Mouse (Mus musculus): Measurements from ENCODE around the gene Arhgap29. TPM values are rescaled to one million over a fixed set of nuclear protein-coding genes. Genes with fewer than 3 reads are reported as not detected.

Arhgap29 gene
- polyA plus RNA-seq (2017; shearing (Covaris generic)), result under 1 TPM in 2 of 3 experiments, not detected in 1; 0.20 to 0.43 TPM

DNA sequence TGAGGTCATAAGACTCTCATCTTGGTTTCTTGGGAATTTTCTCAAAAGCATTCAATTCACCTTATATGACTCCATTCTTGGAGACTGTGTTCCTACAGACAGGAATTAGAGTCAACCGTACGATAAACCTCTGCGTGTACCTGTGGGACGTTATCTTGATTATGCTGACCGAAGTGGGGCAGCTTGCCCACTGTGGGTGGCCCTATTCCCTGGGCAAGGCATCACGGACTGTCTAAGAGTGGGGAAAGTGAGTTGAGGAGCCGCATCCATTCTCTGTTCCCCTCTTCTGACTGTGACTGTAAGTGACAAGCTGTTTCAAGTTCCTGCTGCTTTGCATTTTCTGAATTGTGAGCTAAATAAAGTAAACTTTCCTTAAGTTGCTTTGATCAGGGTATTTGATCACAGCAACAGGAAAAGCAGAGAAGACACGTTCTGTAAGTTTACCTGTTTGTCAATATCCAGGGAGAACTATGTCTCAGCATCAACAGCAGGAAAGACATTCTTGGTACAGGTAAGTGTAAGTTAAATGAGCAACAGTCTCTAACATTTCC lies at the start of gene Arhgap29:
Gene Arhgap29, plus strand, starts transcription at position 501 of the 551 bp plus-strand sequence.
- no peak for ATAC-seq

DNA sequence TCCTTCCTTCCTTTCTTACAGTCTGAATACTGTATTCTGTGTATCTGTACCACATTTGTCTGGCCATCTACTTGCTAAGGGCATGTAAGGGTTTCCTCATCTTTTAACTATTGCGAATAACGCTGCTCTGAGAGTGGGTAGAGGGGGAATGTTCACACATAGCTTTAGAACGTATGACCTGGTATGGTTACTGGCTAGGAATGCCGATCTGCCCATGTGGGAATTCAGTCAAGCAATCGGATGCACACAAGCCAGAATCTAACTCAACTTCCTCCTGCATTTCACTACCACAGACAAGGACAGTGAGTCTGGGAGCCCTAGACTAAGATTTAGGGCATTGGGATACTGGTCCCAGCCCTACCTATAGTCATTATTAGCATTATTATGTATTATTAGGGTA lies 49.6 kb upstream of the Arhgap29 start:
- no peak for ATAC-seq

DNA sequence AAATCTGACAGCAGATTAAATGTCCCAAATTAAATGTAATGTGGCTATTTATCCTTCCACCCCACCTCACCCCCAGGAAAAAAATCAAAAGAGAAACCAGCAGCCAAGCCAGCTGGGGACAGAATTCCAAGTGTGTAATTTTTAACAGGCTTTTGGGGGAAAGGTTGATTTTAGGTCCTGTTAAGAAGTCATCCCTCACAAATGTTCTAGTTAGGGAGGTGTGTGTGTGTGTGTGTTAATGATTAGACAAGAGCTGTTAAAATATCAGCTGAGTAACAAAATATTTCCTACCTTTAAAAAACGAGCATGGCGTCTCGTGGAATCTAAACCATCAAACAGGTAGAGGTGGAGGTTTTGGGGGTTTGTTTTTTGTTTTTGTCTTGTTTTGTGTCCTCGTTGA lies 49.1 kb upstream of the Arhgap29 start:
- ATAC-seq, result no peak

DNA sequence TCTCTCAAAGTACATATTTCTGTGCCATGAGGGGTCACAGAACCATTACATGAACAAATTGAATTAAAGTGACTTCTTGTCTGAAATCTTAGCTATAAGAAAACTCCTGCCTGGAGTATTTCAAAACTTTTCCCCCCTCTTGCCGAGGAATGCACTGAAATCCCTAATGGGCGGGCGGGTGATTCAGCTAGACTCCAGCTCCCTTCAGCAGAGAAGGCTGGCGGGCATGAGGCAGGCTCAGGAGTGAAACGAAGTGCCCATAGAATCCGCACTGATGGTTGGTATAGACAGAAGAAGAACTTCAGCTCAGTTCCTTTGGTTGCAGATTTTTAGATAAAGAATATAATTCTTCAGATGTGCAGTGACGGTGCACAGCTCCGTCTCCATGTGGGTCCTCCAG lies 48.6 kb upstream of the Arhgap29 start:
- ATAC-seq, result no peak

DNA sequence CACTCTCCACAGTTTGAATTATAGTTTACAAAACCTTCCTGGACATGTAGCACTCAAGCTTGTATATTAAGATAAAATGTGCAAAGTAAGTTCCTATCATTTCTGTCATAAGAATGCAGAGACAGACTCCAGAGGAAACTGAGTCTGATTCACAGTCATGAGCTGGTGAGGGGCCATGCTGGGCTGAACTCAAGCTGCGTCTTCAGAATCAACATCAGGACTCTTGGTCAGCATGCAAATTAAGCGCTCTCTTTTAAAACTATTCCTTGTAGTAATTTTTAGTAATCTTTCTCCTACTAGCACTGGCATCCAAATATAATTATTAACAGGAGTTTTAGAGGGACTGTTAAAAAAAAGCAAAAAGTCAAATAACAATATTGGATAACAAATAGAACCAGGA lies 47.9 kb upstream of the Arhgap29 start:
- no peak for ATAC-seq

DNA sequence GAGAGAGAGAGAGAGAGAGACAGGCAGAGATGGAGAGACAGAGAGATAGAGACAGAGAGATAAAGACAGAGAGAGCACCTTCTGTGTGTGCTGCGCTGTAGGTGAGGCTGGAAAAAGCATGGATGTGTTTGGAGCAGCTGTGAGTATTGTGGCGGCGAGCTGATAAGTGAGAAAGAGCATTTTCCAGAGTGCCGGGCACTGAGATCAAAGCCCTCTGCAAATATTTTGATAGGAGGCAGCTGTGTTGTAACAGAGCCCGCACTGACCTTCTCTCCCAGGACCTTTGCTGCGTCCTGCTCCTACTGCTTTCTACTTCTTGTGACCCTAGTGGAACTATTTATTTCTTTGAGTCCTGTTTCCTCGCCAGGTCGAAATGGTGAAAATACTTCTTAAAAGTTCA lies 45.7 kb upstream of the Arhgap29 start:
- ATAC-seq, result no peak

DNA sequence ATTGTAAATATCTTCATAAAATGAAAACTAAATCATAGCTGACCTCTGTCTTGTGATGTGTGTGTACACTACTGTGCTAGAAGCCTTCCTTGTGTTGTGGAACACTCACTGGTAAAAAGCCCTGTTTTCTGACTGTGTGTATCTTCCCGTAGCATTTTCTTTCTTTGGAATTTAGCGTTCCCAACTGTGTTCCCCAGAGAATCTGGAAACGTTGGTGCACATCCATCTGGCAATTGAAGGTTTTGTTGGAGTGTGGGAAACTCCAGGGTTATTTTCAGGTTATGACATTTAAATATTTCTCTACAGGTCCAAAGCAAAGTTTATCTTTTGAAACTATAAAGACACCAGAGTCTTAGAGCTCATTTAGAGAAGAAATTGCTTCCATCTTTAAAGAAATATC lies 43.2 kb upstream of the Arhgap29 start:
- ATAC-seq, result no peak

DNA sequence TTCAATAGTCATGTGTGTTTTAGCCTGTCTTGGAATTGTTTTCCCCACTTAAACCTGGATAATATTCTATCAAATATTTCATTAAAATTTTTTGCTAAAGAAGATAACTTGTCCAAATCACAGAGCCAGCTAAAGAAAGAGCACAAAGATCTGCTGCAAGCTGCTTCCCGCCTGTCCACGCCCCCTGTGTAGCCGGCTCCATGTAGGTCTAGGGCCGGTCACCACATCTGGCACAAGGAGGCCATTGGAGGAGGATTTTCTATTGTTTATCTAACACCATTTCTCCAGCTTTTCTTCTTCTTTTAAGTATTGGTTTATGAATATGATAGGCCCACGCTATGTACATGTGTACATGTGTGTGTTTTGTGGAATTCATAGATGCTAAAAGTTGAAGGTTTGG lies 38.9 kb upstream of the Arhgap29 start:
- no peak for ATAC-seq

DNA sequence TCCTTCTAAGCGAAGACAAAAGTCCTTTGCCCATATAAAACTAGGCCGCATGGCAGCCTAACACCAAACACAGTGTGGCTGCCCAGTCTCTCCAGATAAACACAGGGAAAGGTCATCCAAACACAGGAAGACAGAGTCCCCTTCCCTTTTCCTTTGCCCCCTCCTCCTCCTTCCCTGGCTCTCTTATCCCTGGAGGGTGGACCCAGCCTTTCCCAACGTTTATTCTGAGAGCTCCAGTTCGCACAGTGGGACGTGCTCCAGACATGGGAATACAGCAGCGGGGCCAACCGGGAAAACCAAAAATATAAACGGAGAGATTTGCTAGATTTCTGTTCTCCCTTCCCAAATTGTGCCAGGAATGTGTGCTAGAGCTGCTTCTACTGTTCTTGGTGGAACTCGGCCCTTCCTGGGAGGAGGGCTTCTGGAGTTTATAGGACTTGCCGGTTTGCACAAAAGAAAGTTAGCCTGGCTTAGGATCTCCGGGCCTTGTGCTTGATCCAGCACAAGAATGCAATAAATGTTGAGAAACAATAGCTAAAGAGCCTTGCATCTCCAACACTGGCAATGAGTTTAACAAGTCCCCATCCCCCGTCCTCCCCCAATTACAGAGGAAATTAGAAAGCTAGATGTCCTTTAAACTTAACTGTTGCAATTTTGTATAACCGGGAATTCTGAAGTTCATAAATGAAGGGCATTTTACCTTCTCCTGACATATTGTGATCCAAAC lies 37.7 kb upstream of the Arhgap29 start:
- ATAC-seq, result no peak

DNA sequence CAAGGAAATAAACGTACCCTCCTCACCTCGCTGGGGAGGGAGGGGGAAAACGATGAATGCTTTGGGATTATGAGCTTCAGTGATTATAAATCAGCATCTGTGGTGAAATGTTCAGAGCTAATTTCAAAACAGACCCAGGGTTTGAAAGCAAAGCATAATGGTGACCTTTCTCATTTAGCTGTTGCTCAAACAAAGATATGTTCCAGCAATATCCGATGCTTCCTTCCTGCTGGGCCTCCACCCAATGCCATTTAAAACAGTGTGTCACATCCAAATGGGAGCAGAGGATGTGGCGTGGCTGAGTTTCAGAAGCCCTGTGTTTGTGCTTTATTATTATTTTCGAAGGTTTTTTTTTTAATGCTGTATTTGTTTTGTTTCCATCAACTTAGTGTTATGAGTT lies 37.1 kb upstream of the Arhgap29 start:
- ATAC-seq, result no peak

DNA sequence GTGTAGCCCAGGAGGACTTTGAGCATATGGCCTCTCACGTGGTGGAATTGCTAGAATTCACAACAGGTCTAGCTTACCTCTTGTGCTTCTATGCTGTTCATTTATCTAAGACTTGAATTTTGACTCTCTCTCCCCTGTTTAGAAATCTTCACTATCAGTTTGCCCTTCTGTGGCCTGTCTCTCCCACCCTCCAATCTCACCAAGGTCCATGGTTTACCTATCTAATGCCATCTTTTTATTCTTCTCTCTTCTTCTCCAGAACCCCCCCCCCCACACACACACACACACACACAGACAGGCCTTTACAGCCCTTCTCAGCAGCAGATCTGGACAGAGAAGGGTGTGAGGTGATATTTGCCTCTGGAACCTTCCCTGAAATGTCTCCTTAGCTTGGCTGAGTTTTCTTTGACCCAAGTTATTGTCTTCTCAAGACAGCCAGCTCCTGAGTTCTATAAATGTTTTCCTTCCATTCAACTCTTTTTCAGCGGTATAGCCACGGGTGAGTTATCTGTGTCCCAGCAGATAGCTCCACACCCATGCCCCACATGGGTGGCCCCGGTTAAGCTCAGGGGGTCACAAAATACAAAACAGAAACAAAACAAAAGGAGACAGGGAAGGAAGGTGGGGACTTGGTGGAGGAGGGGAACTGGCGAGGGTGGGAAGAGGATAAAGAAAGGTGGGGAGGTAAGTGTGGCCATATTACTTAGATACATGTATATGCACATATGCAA lies 35.4 kb upstream of the Arhgap29 start:
- no peak for ATAC-seq

DNA sequence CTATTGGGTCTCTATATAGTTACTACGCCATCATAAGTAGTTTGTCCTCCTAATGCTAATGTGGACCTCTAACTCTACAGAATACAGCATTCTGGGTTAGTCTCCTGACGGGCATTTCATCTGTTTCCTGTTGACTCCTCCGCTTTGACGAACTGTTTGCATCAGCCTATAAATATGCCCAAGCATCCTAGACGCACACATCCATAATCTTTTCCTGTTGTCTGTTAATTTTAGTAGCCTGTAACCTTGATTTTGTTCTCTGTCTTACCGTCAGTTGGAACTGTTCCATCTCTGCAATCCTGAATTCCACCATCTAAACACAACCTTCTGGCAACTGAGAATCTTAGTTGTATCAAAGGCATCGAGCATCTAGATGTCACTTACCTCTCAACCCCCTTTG lies 34.7 kb upstream of the Arhgap29 start:
- no peak for ATAC-seq

DNA sequence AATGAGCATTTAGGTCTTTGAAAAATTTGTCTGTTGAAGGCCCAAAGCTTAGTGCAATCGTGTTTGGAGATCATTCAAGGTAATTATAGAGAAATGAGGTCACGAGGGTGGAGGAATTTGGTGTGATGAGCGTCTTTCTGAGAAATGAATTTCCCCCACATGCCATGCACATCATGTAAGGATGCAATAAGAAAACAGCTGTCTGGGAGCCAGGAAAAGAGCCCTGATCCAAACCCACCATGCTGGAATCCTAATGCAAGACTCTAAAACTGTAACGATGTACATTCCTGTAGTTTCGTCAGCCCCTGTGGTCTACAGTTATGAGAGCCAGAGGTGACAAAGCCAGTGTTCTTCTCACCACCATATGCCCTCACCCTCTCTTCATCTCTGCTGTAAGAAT lies 32.4 kb upstream of the Arhgap29 start:
- ATAC-seq, result no peak

DNA sequence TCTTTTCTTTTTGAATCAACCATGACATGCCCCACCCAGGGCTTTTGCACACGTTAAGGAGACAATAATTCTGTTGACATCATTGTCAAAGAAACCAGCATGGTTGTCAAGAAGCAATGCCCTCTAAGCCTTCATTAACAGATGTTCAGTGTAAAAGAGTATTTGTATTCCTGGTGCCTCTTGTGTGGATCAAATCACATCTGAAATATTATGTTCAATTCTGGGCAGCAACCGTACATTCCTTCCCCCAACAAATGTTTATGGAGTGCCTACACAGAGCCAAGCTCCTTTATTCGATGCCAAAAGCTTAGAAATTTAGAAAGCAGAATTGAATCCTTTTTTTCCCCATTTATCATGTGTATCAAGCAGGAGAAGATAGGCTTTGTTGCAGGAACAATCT lies 31.6 kb upstream of the Arhgap29 start:
- no peak for ATAC-seq

DNA sequence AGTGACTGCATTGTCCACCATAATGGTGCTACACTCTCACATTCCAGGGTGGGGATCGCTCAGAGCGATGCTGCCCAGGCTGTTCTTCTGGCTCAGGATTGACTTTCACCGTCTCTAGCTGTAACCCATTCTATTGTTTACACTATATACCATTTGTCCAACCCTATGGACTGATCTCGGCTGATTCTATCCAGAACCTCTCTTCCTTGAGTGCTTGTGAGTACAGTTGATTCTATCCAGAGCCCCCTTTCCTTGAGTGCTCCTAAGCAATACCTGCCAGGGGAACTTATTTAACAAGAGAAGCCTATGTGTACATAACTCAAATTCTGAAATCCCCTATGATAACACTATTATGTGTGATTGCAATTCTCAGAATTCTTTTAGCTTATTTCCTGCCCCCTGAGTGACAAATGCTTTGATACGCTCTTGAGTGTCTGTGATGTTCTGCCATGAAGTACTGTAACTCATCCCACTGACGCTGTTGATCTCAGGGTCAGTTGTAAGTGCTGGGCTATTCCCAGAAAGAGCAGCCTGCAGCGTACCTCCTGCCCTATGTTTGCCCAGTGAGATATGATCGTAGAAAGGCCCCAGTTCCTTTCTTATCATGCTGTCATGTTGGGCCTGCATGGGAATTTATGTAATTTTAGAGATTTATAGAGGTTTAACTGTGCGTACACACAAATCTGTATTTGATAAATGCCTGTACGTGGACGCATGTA lies 27.4 kb upstream of the Arhgap29 start:
- no peak for ATAC-seq

DNA sequence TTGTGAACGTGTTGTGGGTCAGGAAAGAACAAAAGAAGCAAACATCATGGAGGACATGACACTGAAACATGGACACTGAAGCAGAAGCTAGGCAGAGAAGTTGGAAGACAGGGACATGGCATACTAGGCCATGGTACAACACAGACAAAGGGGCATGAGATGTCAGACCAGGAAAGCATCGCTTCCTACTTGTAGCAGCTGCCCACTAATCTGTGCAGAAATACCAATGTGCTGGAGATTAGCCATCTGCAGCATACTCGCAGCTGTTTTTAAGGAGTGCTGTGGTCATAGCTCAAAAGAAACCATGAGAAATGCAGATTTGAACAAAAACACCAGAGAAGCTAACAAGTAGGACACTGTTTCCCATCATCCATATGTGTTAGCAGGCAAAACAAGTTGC lies 24.7 kb upstream of the Arhgap29 start:
- ATAC-seq, result no peak

DNA sequence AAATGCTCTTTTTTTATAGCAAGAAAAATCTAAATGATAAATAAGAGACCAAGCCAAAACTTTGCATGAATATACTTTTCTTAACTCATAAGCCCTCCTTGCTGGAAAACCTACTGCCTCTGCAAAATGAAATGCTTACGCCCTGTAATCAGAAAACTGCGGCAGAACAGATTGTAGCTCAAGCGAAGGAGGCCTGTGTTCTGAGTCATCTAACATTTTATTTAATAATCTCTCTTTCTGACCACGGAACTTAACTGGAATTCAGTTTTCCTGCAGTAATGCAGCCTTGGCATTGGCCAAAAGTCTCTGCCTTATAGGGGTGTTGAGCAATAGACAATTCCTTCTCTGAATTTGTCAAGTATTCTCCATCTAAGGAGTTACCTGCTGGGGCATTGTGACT lies 19.5 kb upstream of the Arhgap29 start:
- no peak for ATAC-seq

DNA sequence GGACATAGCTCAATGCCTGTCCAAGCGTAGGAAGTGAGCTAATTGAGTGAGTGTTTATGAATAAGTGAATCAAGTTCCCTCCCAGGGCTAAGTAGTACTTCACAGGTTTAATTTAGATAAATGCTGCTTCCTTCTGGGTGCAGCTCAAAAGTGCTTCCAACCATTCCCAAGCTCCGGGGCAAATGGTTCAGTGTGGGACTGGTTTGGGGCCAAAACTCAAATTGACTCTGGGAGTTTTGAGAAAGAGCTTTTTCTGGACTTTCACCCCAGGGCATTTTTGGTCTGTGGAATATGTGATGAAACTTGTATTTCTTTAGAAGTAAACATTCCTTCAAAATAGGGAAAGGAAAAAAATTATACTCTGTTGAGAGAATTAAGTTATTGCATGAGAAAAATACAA lies 16.1 kb upstream of the Arhgap29 start:
- ATAC-seq, result no peak

DNA sequence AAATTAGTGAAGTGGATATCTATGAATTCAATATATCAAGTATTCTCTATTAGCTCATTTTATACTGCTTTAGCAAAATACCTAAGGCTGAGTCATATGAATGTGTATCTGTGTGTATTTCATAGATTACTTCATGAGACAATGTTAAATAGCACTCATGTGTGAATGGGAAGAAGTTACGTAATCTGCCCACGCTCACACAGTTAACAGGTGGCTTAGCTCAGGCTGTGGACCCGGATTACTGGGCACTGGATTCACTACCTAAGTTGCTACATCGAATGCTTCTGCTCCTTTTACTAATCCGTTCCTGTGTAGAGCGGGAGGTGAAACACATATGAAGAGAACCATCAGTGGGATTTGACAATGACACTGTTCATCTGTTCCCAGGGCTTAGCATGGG lies 15.3 kb upstream of the Arhgap29 start:
- ATAC-seq, result no peak

DNA sequence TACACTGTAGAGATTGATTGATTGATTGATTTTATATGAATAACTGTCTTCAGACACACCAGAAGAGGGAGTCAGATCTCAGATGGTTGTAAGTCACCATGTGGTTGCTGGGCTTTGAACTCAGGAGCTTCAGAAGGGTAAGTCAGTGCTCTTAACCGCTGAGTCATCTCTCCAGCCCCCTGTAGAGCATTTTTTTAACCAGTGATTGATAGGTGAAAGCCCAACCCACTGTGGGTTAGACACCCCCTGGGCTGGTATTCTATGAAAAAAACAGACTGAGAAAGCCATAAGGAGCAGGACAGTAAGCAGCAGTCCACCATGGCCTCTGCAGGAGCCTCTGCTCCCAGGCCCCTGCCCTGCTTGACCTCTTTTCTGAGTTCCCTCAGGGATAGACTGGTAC lies 12.7 kb upstream of the Arhgap29 start:
- ATAC-seq, result no peak

DNA sequence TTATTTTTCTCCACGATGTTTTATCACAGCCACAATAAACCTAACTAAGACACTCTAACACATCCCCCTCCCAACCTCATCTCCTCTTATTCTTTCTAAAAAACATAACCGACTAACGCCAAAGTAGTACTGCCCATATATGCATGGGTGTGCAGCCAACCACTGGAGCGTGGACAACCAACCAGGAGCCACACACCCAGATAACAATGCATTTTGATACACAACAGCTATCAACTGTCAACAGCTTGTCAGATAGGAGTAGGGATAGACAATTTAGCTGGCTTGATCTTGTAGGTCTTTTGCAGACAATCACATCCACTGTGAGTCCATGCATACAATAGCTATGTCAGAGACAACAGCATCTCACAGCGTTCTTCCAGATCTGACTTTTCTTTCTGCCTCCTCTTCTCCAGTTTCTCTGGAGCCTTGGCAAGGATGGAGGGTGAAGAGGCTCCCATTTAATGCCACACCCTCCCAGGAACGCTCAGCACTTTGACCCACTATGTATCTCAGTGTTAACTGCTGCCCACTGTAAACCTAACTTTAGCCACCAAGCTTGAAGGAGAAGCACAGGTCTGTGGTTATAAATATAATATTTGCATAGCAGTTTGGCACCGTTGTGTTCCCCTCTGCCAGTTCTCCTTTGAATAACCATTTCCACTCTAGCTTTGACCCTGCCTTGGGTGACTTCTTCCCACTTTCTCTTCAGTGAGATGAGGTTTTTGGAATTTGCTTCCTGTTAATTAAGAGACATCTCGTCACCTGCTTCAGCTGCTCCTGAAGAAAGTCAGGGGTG lies 12.0 kb upstream of the Arhgap29 start:
- ATAC-seq, result no peak

DNA sequence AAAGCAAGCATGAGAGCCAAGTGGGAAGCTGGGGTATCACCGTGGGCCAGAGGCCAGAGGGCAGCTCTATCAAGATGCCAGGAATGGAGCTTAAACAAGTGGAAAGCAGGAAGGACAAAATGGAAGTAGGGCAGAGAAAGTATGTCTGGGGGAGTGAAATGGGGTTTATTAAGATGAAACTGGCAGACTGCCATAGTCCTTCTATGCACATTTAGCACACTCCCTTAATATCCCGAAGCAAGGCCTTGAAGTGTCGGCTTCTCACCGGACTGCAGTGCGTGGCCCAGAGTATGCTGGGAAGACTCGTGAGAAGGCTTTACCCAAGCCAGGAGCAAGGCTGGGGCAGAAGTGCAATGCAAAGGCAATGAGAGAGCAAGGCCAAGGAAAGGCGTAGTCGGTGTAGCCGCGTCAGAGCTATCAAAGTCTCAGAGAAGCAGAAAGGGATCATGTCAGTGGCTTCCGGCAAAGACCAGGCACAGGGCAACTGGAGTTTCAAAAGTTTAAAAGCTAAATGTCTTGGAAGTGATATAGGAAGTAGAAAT lies 11.1 kb upstream of the Arhgap29 start:
- no peak for ATAC-seq
